Mouse (Mus musculus): ENCODE data around the gene Gpr61.

- TF ChIP-seq POLR2A (IDR thresholded peaks at IDR 0.05; ENCODE audit: low read depth, low read length) (no peak), CTCF (IDR thresholded peaks at IDR 0.05; ENCODE audit: extremely low read depth, insufficient read length, insufficient replicate concordance, low read depth, low read length) (no peak)
Observed at GRCm38 (mm10) chr3:108113591-108114289, 40.9 kb downstream of the Gpr61 start.

Measured in small intestine, adult 2 months (tissue).